ENCODE assay signal across 21 mouse cellular contexts in genomic region chr3:121616075-121616474, GRCm38 (mm10). TPM values are rescaled to one million over a fixed set of nuclear protein-coding genes. Genes with fewer than 3 reads are reported as not detected.
"Had no signal": no experiment of that assay in that cellular context is flagged by ENCODE, and none has a peak within 500 bp of the region (broad histone marks: within the 10 kb centered on the region; RNA-seq: fewer than 3 reads in every experiment).

No protein-coding gene starts in this region.

- H3K27ac ChIP-seq: intestine, embryonic 15.5 days; left cerebral cortex, adult 2 months; limb, embryonic 10.5 days; liver, embryonic 15.5 days; midbrain, embryonic 15.5 days had no signal

- H3K9ac ChIP-seq: intestine, embryonic 15.5 days; liver, embryonic 15.5 days; midbrain, embryonic 15.5 days had no signal

- H3K27me3 ChIP-seq: intestine, embryonic 15.5 days; liver, embryonic 15.5 days; midbrain, embryonic 15.5 days had no signal

- DNase-seq: kidney, adult 18-20 months; lung, adult 2 months; lung, postnatal 36 days; thymus, adult 2 months; thymus, postnatal 25 days had no signal

- H3K9me3 ChIP-seq: intestine, embryonic 15.5 days; limb, embryonic 10.5 days; liver, embryonic 15.5 days; midbrain, embryonic 15.5 days had no signal

- H3K4me2 ChIP-seq: intestine, embryonic 15.5 days; liver, embryonic 11.5 days; liver, embryonic 15.5 days; midbrain, embryonic 11.5 days; midbrain, embryonic 15.5 days had no signal

- ATAC-seq: intestine, embryonic 15.5 days; lung, postnatal 0 days; midbrain, embryonic 15.5 days had no signal

- H3K4me1 ChIP-seq: intestine, embryonic 15.5 days; liver, embryonic 15.5 days; midbrain, embryonic 15.5 days had no signal

- H3K36me3 ChIP-seq: intestine, embryonic 15.5 days; limb, embryonic 10.5 days; liver, embryonic 15.5 days; midbrain, embryonic 15.5 days had no signal

- H3K4me3 ChIP-seq: intestine, embryonic 15.5 days; left cerebral cortex, adult 2 months; limb, embryonic 10.5 days; liver, embryonic 15.5 days; midbrain, embryonic 15.5 days had no signal

RNA-seq across cellular contexts. Expression of gene 4930432M17Rik, which starts 54.5 kb away (rescaled TPM):
- total RNA-seq: layer of hippocampus, postnatal 25 days; left cerebral cortex, adult 2 months; left cerebral cortex, postnatal 14 days; megakaryocyte, adult 5-6 weeks had no signal
- polyA plus RNA-seq: intestine, embryonic 15.5 days; limb, embryonic 10.5 days; limb, embryonic 14.5 days; liver, embryonic 11.5 days; liver, embryonic 15.5 days; lung, adult 2 months; lung, postnatal 0 days; midbrain, embryonic 11.5 days; midbrain, embryonic 15.5 days; neural tube, embryonic 14.5 days; stomach, embryonic 14.5 days; testis, adult 2 months; thymus, adult 2 months; urinary bladder, adult 2 months had no signal
